21 mouse cellular contexts compared by ENCODE assay signal in genomic region chr14:17120679-17121078, GRCm38 (mm10).
"Had no signal": no experiment of that assay in that cellular context is flagged by ENCODE, and none has a peak within 500 bp of the region (broad histone marks: within the 10 kb centered on the region; RNA-seq: fewer than 3 reads in every experiment).

No protein-coding gene starts in this region.

- H3K4me1 ChIP-seq: limb, embryonic 15.5 days; liver, embryonic 13.5 days; liver, embryonic 15.5 days; midbrain, embryonic 10.5 days; midbrain, embryonic 12.5 days; neural tube, embryonic 13.5 days; neural tube, embryonic 15.5 days; stomach, embryonic 15.5 days had no signal

- H3K36me3 ChIP-seq: limb, embryonic 15.5 days; liver, embryonic 13.5 days; liver, embryonic 15.5 days; midbrain, embryonic 10.5 days; midbrain, embryonic 12.5 days; neural tube, embryonic 13.5 days; neural tube, embryonic 15.5 days; stomach, embryonic 15.5 days had no signal

- H3K27ac ChIP-seq: limb, embryonic 15.5 days; liver, embryonic 13.5 days; liver, embryonic 15.5 days; midbrain, embryonic 10.5 days; midbrain, embryonic 12.5 days; neural tube, embryonic 13.5 days; neural tube, embryonic 15.5 days; stomach, embryonic 15.5 days; stomach, postnatal 0 days had no signal

- H3K4me3 ChIP-seq: limb, embryonic 15.5 days; liver, embryonic 13.5 days; liver, embryonic 15.5 days; midbrain, embryonic 10.5 days; midbrain, embryonic 12.5 days; myocyte; neural tube, embryonic 13.5 days; neural tube, embryonic 15.5 days; stomach, embryonic 15.5 days had no signal

- H3K4me2 ChIP-seq: limb, embryonic 15.5 days; liver, embryonic 13.5 days; liver, embryonic 15.5 days; lung, embryonic 14.5 days; midbrain, embryonic 12.5 days; neural tube, embryonic 13.5 days; neural tube, embryonic 15.5 days; stomach, embryonic 15.5 days had no signal

- H3K27me3 ChIP-seq: limb, embryonic 15.5 days; liver, embryonic 13.5 days; liver, embryonic 15.5 days; midbrain, embryonic 12.5 days; neural tube, embryonic 13.5 days; neural tube, embryonic 15.5 days; stomach, embryonic 15.5 days had no signal

- H3K9me3 ChIP-seq: limb, embryonic 15.5 days; liver, embryonic 13.5 days; liver, embryonic 15.5 days; midbrain, embryonic 10.5 days; midbrain, embryonic 12.5 days; neural tube, embryonic 13.5 days; neural tube, embryonic 15.5 days; stomach, embryonic 15.5 days had no signal

- H3K9ac ChIP-seq: limb, embryonic 15.5 days; liver, embryonic 13.5 days; liver, embryonic 15.5 days; lung, embryonic 14.5 days; midbrain, embryonic 12.5 days; neural tube, embryonic 13.5 days; neural tube, embryonic 15.5 days; stomach, embryonic 15.5 days had no signal

- ATAC-seq: midbrain, embryonic 16.5 days had no signal

- DNase-seq: liver, embryonic 13.5 days; lung, embryonic 14.5 days; midbrain, embryonic 14.5 days; retina, postnatal 1 day; right cerebral cortex, adult 18-20 months; right cerebral cortex, postnatal 25 days; right cerebral cortex, postnatal 4 days; spleen, adult 18-20 months; thymus, adult 2 months; thymus, postnatal 25 days; thymus, postnatal 4 days had no signal
